ENCODE assay signal across 7 mouse cellular contexts in genomic region chr15:83464905-83465650, GRCm38 (mm10). TPM values are rescaled to one million over a fixed set of nuclear protein-coding genes. Genes with fewer than 3 reads are reported as not detected.
DNase-seq lines count a peak whose midpoint lies in the region; ATAC-seq and TF ChIP-seq lines count a peak whose summit lies in the region.

No protein-coding gene starts in this region.

- DNase-seq in testis, postnatal 14 days (ENCODE audit: low spot score), result no peak
- DNase-seq in midbrain, embryonic 14.5 days, result no peak
- DNase-seq in left cerebral cortex, adult 9 months (ENCODE audit: low spot score in 2 of 2), result no peak
- no peak for DNase-seq in ovary, adult 18-20 months (ENCODE audit: low spot score)

- peak overlapping the region; percentile 87 for H3K4me2 ChIP-seq in embryonic facial prominence, embryonic 15.5 days (replicated peaks)
- H3K4me2 ChIP-seq in intestine, embryonic 15.5 days (replicated peaks), result peak overlapping the region; percentile 80
- H3K4me2 ChIP-seq in midbrain, embryonic 14.5 days (ENCODE audit: low read length), result peak overlapping the region; percentile 89

- no peak overlapping the region; the same call in 1 of the 2 replicates for H3K27ac ChIP-seq in testis, adult 2 months (ENCODE audit: control insufficient read depth, insufficient read depth, low read depth, low read length)
- no peak overlapping the region; the same call in 1 of the 2 replicates for H3K27ac ChIP-seq in embryonic facial prominence, embryonic 15.5 days (replicated peaks)
- no peak overlapping the region for H3K27ac ChIP-seq in intestine, embryonic 15.5 days
- H3K27ac ChIP-seq in midbrain, embryonic 14.5 days (replicated peaks; ENCODE audit: low read depth, low read length), result no peak overlapping the region

- H3K9me3 ChIP-seq in embryonic facial prominence, embryonic 15.5 days (replicated peaks), result no peaks in the 10 kb centered on the region
- no peaks in the 10 kb centered on the region for H3K9me3 ChIP-seq in intestine, embryonic 15.5 days
- H3K9me3 ChIP-seq in midbrain, embryonic 14.5 days (ENCODE audit: control insufficient read depth, low read length), result no peaks in the 10 kb centered on the region

- ATAC-seq in embryonic facial prominence, embryonic 15.5 days (ENCODE audit: insufficient number of reproducible peaks, low FRiP score, low TSS enrichment, low read depth), result no peak
- peak; percentile 2; the same call in 1 of the 2 replicates for ATAC-seq in intestine, embryonic 15.5 days
- 0 out of 2 replicates have a peak, but pooled peaks have one; percentile 26 for ATAC-seq in midbrain, embryonic 14.5 days (ENCODE audit: low FRiP score, low TSS enrichment)

- H3K27me3 ChIP-seq in testis, adult 2 months (ENCODE audit: control insufficient read depth, insufficient read depth, low read length), result no peaks in the 10 kb centered on the region
- H3K27me3 ChIP-seq in embryonic facial prominence, embryonic 15.5 days, result no peaks in the 10 kb centered on the region
- no peaks in the 10 kb centered on the region for H3K27me3 ChIP-seq in intestine, embryonic 15.5 days (replicated peaks)
- H3K27me3 ChIP-seq in midbrain, embryonic 14.5 days (ENCODE audit: control insufficient read depth, insufficient read depth, low read length), result peaks cover 6% of the 10 kb centered on the region; the same call in 1 of the 2 replicates

- no peak overlapping the region for H3K9ac ChIP-seq in embryonic facial prominence, embryonic 15.5 days
- no peak overlapping the region for H3K9ac ChIP-seq in intestine, embryonic 15.5 days
- no peak overlapping the region for H3K9ac ChIP-seq in midbrain, embryonic 14.5 days (replicated peaks; ENCODE audit: low read length)

- no peaks in the 10 kb centered on the region; the same call in none of the 2 replicates for H3K36me3 ChIP-seq in testis, adult 2 months (ENCODE audit: control insufficient read depth, insufficient read depth, low read length)
- H3K36me3 ChIP-seq in embryonic facial prominence, embryonic 15.5 days, result no peaks in the 10 kb centered on the region
- no peaks in the 10 kb centered on the region for H3K36me3 ChIP-seq in intestine, embryonic 15.5 days
- no peaks in the 10 kb centered on the region for H3K36me3 ChIP-seq in midbrain, embryonic 14.5 days (ENCODE audit: control insufficient read depth, insufficient read depth, low read length)

- peak overlapping the region; percentile 92 for H3K4me3 ChIP-seq in testis, adult 2 months (ENCODE audit: control insufficient read depth, low read depth, low read length)
- peak overlapping the region; percentile 70 for H3K4me3 ChIP-seq in embryonic facial prominence, embryonic 15.5 days (replicated peaks)
- H3K4me3 ChIP-seq in intestine, embryonic 15.5 days (replicated peaks), result peak overlapping the region; percentile 86
- H3K4me3 ChIP-seq in midbrain, embryonic 14.5 days (replicated peaks; ENCODE audit: low read depth, low read length), result peak overlapping the region; percentile 68

- no peak for TF ChIP-seq CTCF in testis, adult 2 months (IDR thresholded peaks at IDR 0.05; ENCODE audit: control insufficient read depth, insufficient read depth, insufficient replicate concordance, low read depth, low read length)

- no peak for TF ChIP-seq POLR2A in testis, adult 2 months (IDR thresholded peaks at IDR 0.05; ENCODE audit: control insufficient read depth, low read depth, low read length)

- WGBS in embryonic facial prominence, embryonic 15.5 days, result 77% methylated on average over 19 of the region's 19 CpGs
- WGBS in intestine, embryonic 15.5 days, result 76% methylated on average over 19 of the region's 19 CpGs
- 77% methylated on average over 19 of the region's 19 CpGs for WGBS in midbrain, embryonic 14.5 days

- H3K4me1 ChIP-seq in testis, adult 2 months (ENCODE audit: control insufficient read depth, insufficient read depth, low read length), result peaks cover 8% of the 10 kb centered on the region
- H3K4me1 ChIP-seq in embryonic facial prominence, embryonic 15.5 days, result peaks cover 14% of the 10 kb centered on the region
- peaks cover 11% of the 10 kb centered on the region; the same call in 1 of the 2 replicates for H3K4me1 ChIP-seq in intestine, embryonic 15.5 days (replicated peaks)
- H3K4me1 ChIP-seq in midbrain, embryonic 14.5 days (ENCODE audit: control insufficient read depth, insufficient read depth, low read length), result peaks cover 9% of the 10 kb centered on the region

RNA-seq across cellular contexts. Expression of gene Pacsin2, which starts 0.7 kb away (rescaled TPM):
- 103 and 108 TPM in 2 replicates for polyA plus RNA-seq in testis, adult 2 months (2012; rRNA removed)
- polyA plus RNA-seq in embryonic facial prominence, embryonic 15.5 days (2015; fragmentation: Nextera tagmentation; extraction: Ambion mirVana), result 66.8 and 67.1 TPM in 2 replicates
- 70.8 and 78.1 TPM in 2 replicates for polyA plus RNA-seq in intestine, embryonic 15.5 days (2015; fragmentation: Nextera tagmentation; extraction: Ambion mirVana)
- 14.5 and 17.7 TPM in 2 replicates for polyA plus RNA-seq in midbrain, embryonic 14.5 days (2014; fragmentation: Nextera tagmentation; extraction: Ambion mirVana)

RNA-seq across cellular contexts. Expression of gene Ttll1, which starts 45.6 kb away (rescaled TPM):
- polyA plus RNA-seq in testis, adult 2 months (2012; rRNA removed), result 25.2 and 28.8 TPM in 2 replicates
- 21.5 and 23.8 TPM in 2 replicates for polyA plus RNA-seq in embryonic facial prominence, embryonic 15.5 days (2015; fragmentation: Nextera tagmentation; extraction: Ambion mirVana)
- polyA plus RNA-seq in intestine, embryonic 15.5 days (2015; fragmentation: Nextera tagmentation; extraction: Ambion mirVana), result 17.1 and 18.4 TPM in 2 replicates
- 63.5 and 80.1 TPM in 2 replicates for polyA plus RNA-seq in midbrain, embryonic 14.5 days (2014; fragmentation: Nextera tagmentation; extraction: Ambion mirVana)
